Mouse (Mus musculus): ENCODE data around the gene Slc22a13. TPM values are rescaled to one million over a fixed set of nuclear protein-coding genes. Genes with fewer than 3 reads are reported as not detected.

Slc22a13 gene
- total RNA-seq, 2 experiments from 2014 or later, result not detected

GRCm38 (mm10) chr9:119203617-119204016, 5.3 kb downstream of the Slc22a13 start:
- intact Hi-C loops (cut with DNase I), result no loop called here
- no peak for DNase-seq

GRCm38 (mm10) chr9:119201653-119202052, 7.2 kb downstream of the Slc22a13 start:
- no peak for DNase-seq
- intact Hi-C loops (cut with DNase I), result no loop called here

- intact Hi-C loops (cut with DNase I), result no loop called here
These were observed 9.6 kb downstream of the Slc22a13 start for GRCm38 (mm10) chr9:119199151-119199861.

GRCm38 (mm10) chr9:119192202-119192990, 16.5 kb downstream of the Slc22a13 start:
- DNase-seq, result peak; percentile 23
- intact Hi-C loops (cut with DNase I), result no loop called here

More at GRCm38 (mm10) chr9:119199151-119199861, 9.6 kb downstream of the Slc22a13 start:
- no peak for DNase-seq

- peak; percentile 33 for DNase-seq
- intact Hi-C loops (cut with DNase I), result no loop called here
These were observed 27.6 kb downstream of the Slc22a13 start for GRCm38 (mm10) chr9:119181241-119181728.

- intact Hi-C loops (cut with DNase I), result no loop called here
- DNase-seq, result no peak
These were observed 29.6 kb downstream of the Slc22a13 start for GRCm38 (mm10) chr9:119179292-119179691.

GRCm38 (mm10) chr9:119167608-119168007, 41.3 kb downstream of the Slc22a13 start:
- intact Hi-C loops (cut with DNase I), result no loop called here
- DNase-seq, result no peak

- intact Hi-C loops (cut with DNase I), result no loop called here
- no peak for DNase-seq
These were observed 43.4 kb downstream of the Slc22a13 start for GRCm38 (mm10) chr9:119165548-119165947.

- intact Hi-C loops (cut with DNase I), result no loop called here
- no peak for DNase-seq
These were observed 44.2 kb downstream of the Slc22a13 start for GRCm38 (mm10) chr9:119164743-119165142.

GRCm38 (mm10) chr9:119160689-119161088, 48.2 kb downstream of the Slc22a13 start:
- DNase-seq, result no peak
- intact Hi-C loops (cut with DNase I), result no loop called here

GRCm38 (mm10) chr9:119158861-119159260, 50.0 kb downstream of the Slc22a13 start, which contains the start of gene Gm47289:
Gm47289 (plus strand) TSS chr9:119159161.
- intact Hi-C loops (cut with DNase I), result no loop called here
- no peak for DNase-seq

GRCm38 (mm10) chr9:119156278-119157201, 52.4 kb downstream of the Slc22a13 start, which contains the start of gene Acaa1b:
Acaa1b (minus strand) TSS chr9:119157093.
- intact Hi-C loops (cut with DNase I), result no loop called here
- peak; percentile 87 for DNase-seq

GRCm38 (mm10) chr9:119155826-119156225, 53.1 kb downstream of the Slc22a13 start:
- intact Hi-C loops (cut with DNase I), result no loop called here
- DNase-seq, result peak; percentile 63

- intact Hi-C loops (cut with DNase I), result no loop called here
- no peak for DNase-seq
These were observed 53.5 kb downstream of the Slc22a13 start for GRCm38 (mm10) chr9:119155416-119155815.

GRCm38 (mm10) chr9:119151751-119152150, 57.1 kb downstream of the Slc22a13 start:
- no peak for DNase-seq
- intact Hi-C loops (cut with DNase I), result no loop called here

GRCm38 (mm10) chr9:119149601-119150000, 59.3 kb downstream of the Slc22a13 start:
- DNase-seq, result no peak
- intact Hi-C loops (cut with DNase I), result no loop called here

- intact Hi-C loops (cut with DNase I), result no loop called here
- DNase-seq, result no peak
These were observed 62.7 kb downstream of the Slc22a13 start for GRCm38 (mm10) chr9:119146098-119146770.

- intact Hi-C loops (cut with DNase I), result no loop called here
- no peak for DNase-seq
These were observed 63.3 kb downstream of the Slc22a13 start for GRCm38 (mm10) chr9:119145638-119146037.

- no peak for DNase-seq
- intact Hi-C loops (cut with DNase I), result no loop called here
These were observed 63.8 kb downstream of the Slc22a13 start for GRCm38 (mm10) chr9:119145137-119145536.

- intact Hi-C loops (cut with DNase I), result no loop called here
- peak; percentile 95 for DNase-seq
These were observed 64.2 kb downstream of the Slc22a13 start for GRCm38 (mm10) chr9:119144696-119145095.

All from left cerebral cortex, postnatal 4 days (tissue).